Mouse (Mus musculus): Measurements from ENCODE around the gene Smg6. TPM values are rescaled to one million over a fixed set of nuclear protein-coding genes. Genes with fewer than 3 reads are reported as not detected.
A peak's percentile ranks its signal among the peaks of the same experiment; 100 is the strongest.
"Not testable (repeated sequence)": the region's sequence is repeated elsewhere in the genome, so short reads cannot be mapped to it uniquely, and the experiment has no call there.

The Smg6 gene
- total and polyA plus RNA-seq, 2 experiments from 2014 or later, result 7.1 to 21.1 TPM

GRCm38 (mm10) chr11:75171186-75171865, 245.7 kb downstream of the Smg6 start:
- Histone ChIP-seq H3K27ac (ENCODE audit: low read depth) (no peak overlapping the region), H3K9ac (replicated peaks; ENCODE audit: low read depth, low read length) (no peak overlapping the region), H3K9me3 (replicated peaks; ENCODE audit: control insufficient read depth, low read length) (no peaks in the 10 kb centered on the region), H3K4me2 (ENCODE audit: low read depth, low read length) (no peak overlapping the region), H3K4me1 (ENCODE audit: control insufficient read depth, insufficient read depth) (peaks cover 10% of the 10 kb centered on the region), H3K27me3 (ENCODE audit: control insufficient read depth, insufficient read depth, low read length) (peaks cover 56% of the 10 kb centered on the region), H3K4me3 (ENCODE audit: low read depth, low read length) (0 out of 2 replicates have a peak overlapping the region, but pooled peaks have one; percentile 67), H3K36me3 (replicated peaks; ENCODE audit: control insufficient read depth, insufficient read depth, low read length) (no peaks in the 10 kb centered on the region; the same call in 1 of the 2 replicates)
- no peak for TF ChIP-seq EP300 (IDR thresholded peaks at IDR 0.05; ENCODE audit: low read depth)
- no peak for TF ChIP-seq CTCF (IDR thresholded peaks at IDR 0.05; ENCODE audit: low read depth)
- ATAC-seq (ENCODE audit: insufficient read depth, low read depth), result no peak
- WGBS, result 10% methylated on average over 17 of the region's 17 CpGs
- DNase-seq (ENCODE audit: low spot score), result no peak

GRCm38 (mm10) chr11:75172151-75173094, 246.8 kb downstream of the Smg6 start:
- peaks cover 51% of the 10 kb centered on the region for H3K27me3 ChIP-seq (ENCODE audit: control insufficient read depth, insufficient read depth, low read length)
- WGBS, result under 1% methylated on average over 70 of the region's 75 CpGs
- ATAC-seq (ENCODE audit: insufficient read depth, low read depth), result no peak
- H3K27ac ChIP-seq (ENCODE audit: low read depth), result no peak overlapping the region
- TF ChIP-seq CTCF (IDR thresholded peaks at IDR 0.05; ENCODE audit: low read depth) (no peak), EP300 (IDR thresholded peaks at IDR 0.05; ENCODE audit: low read depth) (no peak)
- peak overlapping the region; percentile 58 for H3K4me3 ChIP-seq (ENCODE audit: low read depth, low read length)
- H3K4me1 ChIP-seq (ENCODE audit: control insufficient read depth, insufficient read depth), result peaks cover 10% of the 10 kb centered on the region
- peak overlapping the region; percentile 75 for H3K4me2 ChIP-seq (ENCODE audit: low read depth, low read length)
- H3K9ac ChIP-seq (replicated peaks; ENCODE audit: low read depth, low read length), result no peak overlapping the region
- DNase-seq (ENCODE audit: low spot score), result peak; percentile 36
- no peaks in the 10 kb centered on the region; the same call in 1 of the 2 replicates for H3K36me3 ChIP-seq (replicated peaks; ENCODE audit: control insufficient read depth, insufficient read depth, low read length)
- no peaks in the 10 kb centered on the region for H3K9me3 ChIP-seq (replicated peaks; ENCODE audit: control insufficient read depth, low read length)

- Histone ChIP-seq H3K4me2 (ENCODE audit: low read depth, low read length) (peak overlapping the region; percentile 75), H3K9ac (replicated peaks; ENCODE audit: low read depth, low read length) (no peak overlapping the region), H3K9me3 (replicated peaks; ENCODE audit: control insufficient read depth, low read length) (no peaks in the 10 kb centered on the region), H3K36me3 (replicated peaks; ENCODE audit: control insufficient read depth, insufficient read depth, low read length) (no peaks in the 10 kb centered on the region; the same call in 1 of the 2 replicates), H3K4me3 (ENCODE audit: low read depth, low read length) (peak overlapping the region; percentile 58), H3K27ac (ENCODE audit: low read depth) (no peak overlapping the region), H3K4me1 (ENCODE audit: control insufficient read depth, insufficient read depth) (peaks cover 14% of the 10 kb centered on the region), H3K27me3 (ENCODE audit: control insufficient read depth, insufficient read depth, low read length) (peaks cover 44% of the 10 kb centered on the region)
- WGBS, result under 1% methylated on average over 65 of the region's 71 CpGs
- TF ChIP-seq EP300 (IDR thresholded peaks at IDR 0.05; ENCODE audit: low read depth) (no peak), CTCF (IDR thresholded peaks at IDR 0.05; ENCODE audit: low read depth) (no peak)
- ATAC-seq (ENCODE audit: insufficient read depth, low read depth) (peak; percentile 68), DNase-seq (ENCODE audit: low spot score) (peak; percentile 74)
These were observed 247.6 kb downstream of the Smg6 start for GRCm38 (mm10) chr11:75173095-75173798.

GRCm38 (mm10) chr11:75173799-75174165, 248.2 kb downstream of the Smg6 start:
- under 1% methylated on average over 15 of the region's 15 CpGs for WGBS
- ATAC-seq (ENCODE audit: insufficient read depth, low read depth), result no peak
- H3K9ac ChIP-seq (replicated peaks; ENCODE audit: low read depth, low read length), result no peak overlapping the region
- TF ChIP-seq CTCF (IDR thresholded peaks at IDR 0.05; ENCODE audit: low read depth), result no peak
- TF ChIP-seq EP300 (IDR thresholded peaks at IDR 0.05; ENCODE audit: low read depth), result no peak
- H3K4me2 ChIP-seq (ENCODE audit: low read depth, low read length), result peak overlapping the region; percentile 75
- peaks cover 15% of the 10 kb centered on the region for H3K4me1 ChIP-seq (ENCODE audit: control insufficient read depth, insufficient read depth)
- peak overlapping the region; percentile 58 for H3K4me3 ChIP-seq (ENCODE audit: low read depth, low read length)
- DNase-seq (ENCODE audit: low spot score), result no peak
- peaks cover 44% of the 10 kb centered on the region for H3K27me3 ChIP-seq (ENCODE audit: control insufficient read depth, insufficient read depth, low read length)
- H3K27ac ChIP-seq (ENCODE audit: low read depth), result no peak overlapping the region
- H3K36me3 ChIP-seq (replicated peaks; ENCODE audit: control insufficient read depth, insufficient read depth, low read length), result no peaks in the 10 kb centered on the region; the same call in 1 of the 2 replicates
- no peaks in the 10 kb centered on the region for H3K9me3 ChIP-seq (replicated peaks; ENCODE audit: control insufficient read depth, low read length)

- H3K9me3 ChIP-seq (replicated peaks; ENCODE audit: control insufficient read depth, low read length); ATAC-seq (ENCODE audit: insufficient read depth, low read depth); H3K4me3 ChIP-seq (ENCODE audit: low read depth, low read length); H3K4me2 ChIP-seq (ENCODE audit: low read depth, low read length); H3K27ac ChIP-seq (ENCODE audit: low read depth); H3K9ac ChIP-seq (replicated peaks; ENCODE audit: low read depth, low read length); DNase-seq (ENCODE audit: low spot score); H3K36me3 ChIP-seq (replicated peaks; ENCODE audit: control insufficient read depth, insufficient read depth, low read length): not testable (repeated sequence)
- WGBS, result 69% methylated on average over 6 of the region's 6 CpGs
- Histone ChIP-seq H3K27me3 (ENCODE audit: control insufficient read depth, insufficient read depth, low read length) (peaks cover 41% of the 10 kb centered on the region), H3K4me1 (ENCODE audit: control insufficient read depth, insufficient read depth) (peaks cover 20% of the 10 kb centered on the region)
These were observed 249.0 kb downstream of the Smg6 start for GRCm38 (mm10) chr11:75174574-75174973.
